Mouse (Mus musculus) erythroblast, adult 5-6 weeks (primary cell): ENCODE measurements around the gene Sstr3. TPM values are rescaled to one million over a fixed set of nuclear protein-coding genes. Genes with fewer than 3 reads are reported as not detected.

Experiments
- ATAC-seq: replicated peaks from 2 replicates; pipeline ENCODE4 v1.8.0; 2016; ENCODE audit warnings: moderate number of reproducible peaks, mild to moderate bottlenecking, moderate TSS enrichment, inconsistent platforms; ENCODE audit not compliant: poor library complexity, low FRiP score, severe bottlenecking
- total RNA-seq, 2 experiments: library from RNA; stranded (forward) in 1 of 2; stranded (reverse) in 1 of 2; fragments of 150-400 nt in 1 of 2; fragments of 200-764, 138-1000 nt in 1 of 2; gene quantifications; 2 replicates each; pipeline versions ENCODE4 v1.2.3 to v1.2.4; 2015 to 2017; ENCODE audit warnings: low replicate concordance in 2 of 2

Gene Sstr3
- total RNA-seq, 2 experiments from 2014 or later, result not detected

DNA sequence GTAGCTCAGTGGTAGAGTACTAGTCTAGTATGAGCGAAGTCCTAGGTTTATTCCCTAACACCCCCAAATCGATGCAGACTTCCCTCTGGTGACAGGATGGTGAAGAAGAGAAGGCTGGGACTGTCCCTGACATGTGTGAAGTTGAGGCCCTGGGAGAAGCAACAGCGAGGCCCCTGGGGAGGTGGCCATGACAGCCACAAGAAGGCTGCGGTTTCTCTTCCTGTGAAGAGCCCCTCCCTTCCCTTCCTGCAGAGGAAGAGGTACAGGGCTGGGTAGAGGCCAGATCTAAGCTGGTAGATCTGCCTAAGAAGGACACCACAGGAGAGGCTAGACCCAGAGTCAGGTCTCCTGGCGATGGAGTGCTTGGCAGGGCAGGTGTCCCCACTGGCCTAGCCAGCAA lies 19.5 kb upstream of the Sstr3 start:
- peak; percentile 44; the same call in 1 of the 2 replicates for ATAC-seq

DNA sequence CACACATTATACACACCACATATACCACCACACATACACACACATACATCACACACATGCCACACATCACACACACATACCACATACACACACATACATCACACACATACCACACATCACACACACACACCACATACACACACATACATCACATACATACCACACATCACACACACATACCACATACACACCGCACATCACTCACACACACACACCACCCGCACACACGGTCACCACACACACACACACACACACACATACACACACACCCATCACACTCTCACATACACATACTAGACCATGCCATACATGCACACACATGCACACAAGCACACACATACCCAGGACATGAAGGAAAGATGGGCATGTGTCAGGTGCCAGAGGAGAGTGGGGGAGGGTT lies 18.9 kb upstream of the Sstr3 start:
- no peak for ATAC-seq

DNA sequence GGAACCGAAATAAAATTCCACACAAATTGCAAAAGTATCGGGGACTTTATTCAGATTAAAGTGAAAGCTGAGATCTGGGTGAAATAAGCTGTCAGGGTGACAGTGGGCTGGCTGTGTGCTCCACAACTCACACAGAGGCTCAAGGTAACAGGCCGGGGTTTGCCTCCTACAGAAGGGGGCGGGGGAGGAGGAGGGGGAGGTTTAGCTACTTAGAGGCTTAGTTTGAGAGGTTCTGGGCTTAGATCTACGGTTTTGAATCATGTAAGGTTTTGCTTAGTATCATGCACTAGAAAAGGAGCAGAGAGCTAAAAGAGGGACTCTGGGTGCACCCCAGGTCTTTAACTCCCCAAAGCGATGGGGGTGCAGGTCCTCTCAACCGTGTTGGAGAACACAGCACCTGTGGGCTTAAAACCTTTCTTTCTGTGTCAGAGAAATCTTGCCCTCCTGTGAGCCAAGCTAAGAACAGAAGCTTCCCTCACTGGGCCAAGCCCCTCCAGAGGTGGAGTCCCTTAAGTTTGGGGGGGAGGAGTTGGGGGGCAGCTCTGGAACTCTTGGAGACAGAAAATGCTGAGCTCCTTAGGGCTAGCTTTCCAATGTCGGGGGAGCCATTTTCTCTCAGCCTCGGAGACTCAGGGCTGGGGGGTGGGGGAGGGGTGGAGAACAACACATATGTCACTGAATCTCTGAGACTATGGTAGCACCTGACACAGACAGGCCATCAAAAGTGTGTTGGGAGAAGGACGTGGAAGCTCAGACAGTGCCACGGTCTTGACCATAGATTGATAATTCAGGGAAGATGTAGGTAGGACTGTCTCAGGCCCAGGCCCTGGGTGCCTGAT lies 14.9 kb upstream of the Sstr3 start:
- no peak for ATAC-seq

- no peak for ATAC-seq
Observed at GRCm38 (mm10) chr15:78557693-78558535, 13.4 kb upstream of the Sstr3 start.

DNA sequence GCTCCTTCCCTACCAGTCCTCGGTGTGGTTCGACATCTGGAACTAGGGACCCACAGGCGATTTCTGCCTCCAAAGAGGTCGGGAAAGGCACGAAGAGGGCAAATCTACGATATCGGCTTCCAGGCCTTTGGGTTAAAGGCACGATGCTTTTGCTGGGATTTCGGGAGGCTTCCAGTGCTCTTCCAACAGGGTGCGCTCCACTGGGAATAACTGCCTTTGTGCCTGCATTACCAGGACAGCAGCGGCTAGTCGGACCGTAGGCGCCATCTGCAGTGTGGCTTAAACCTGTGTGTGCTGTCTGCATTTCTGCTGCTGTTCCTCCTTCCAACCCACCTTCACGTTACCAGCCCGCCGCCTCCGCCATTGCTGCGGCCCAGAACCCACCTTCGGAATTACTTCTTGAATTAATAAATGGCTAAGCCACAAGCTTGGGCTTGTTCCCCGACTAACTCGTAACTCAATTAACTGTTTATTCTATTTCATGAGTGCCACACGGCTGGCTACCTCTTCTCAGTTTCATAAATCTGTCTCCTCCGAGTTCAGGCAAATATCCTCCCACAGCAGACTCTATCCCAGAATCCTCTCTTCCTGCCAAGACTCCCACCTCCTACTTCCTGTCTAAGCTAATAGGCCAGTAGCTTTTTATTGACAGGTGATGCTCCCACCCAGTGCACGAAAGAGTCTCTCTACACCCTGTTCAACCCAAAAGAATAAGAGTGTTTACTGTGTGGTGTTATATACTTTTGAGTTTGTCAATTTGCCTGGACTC lies 10.2 kb upstream of the Sstr3 start:
- ATAC-seq, result no peak

DNA sequence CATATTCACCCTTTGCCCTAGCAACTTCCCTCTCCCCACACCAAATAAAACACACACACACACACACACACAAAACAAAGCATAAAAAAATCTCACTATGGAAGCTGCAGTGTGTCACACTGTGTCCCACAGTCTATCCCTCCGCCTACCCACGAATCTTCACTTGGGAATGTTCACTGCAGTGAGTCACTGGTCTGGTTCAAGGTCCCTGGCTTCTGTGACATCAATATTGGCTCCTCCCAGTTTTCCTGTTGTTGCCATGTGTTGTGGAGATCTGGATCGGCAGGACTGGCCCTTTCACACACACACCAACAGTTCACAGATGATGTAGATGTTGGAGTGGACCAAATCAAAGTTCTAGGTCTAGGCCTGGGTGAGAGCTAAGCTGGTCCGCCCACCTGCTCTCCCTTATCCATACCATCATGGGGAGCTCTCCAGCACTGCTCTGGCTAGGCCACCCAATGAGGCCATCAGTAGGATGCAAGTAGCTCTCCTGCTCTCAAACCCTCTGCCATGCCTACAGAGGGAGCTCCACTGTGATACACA lies 4.8 kb upstream of the Sstr3 start:
- no peak for ATAC-seq

- ATAC-seq, result no peak
Observed at GRCm38 (mm10) chr15:78548711-78549110, 4.2 kb upstream of the Sstr3 start.

- ATAC-seq, result no peak
Observed at GRCm38 (mm10) chr15:78548336-78548665, 3.8 kb upstream of the Sstr3 start.

- no peak for ATAC-seq
Observed at GRCm38 (mm10) chr15:78547415-78548335, 3.2 kb upstream of the Sstr3 start.

GRCm38 (mm10) chr15:78546060-78546459 lies 1.6 kb upstream of the Sstr3 start:
- no peak for ATAC-seq

DNA sequence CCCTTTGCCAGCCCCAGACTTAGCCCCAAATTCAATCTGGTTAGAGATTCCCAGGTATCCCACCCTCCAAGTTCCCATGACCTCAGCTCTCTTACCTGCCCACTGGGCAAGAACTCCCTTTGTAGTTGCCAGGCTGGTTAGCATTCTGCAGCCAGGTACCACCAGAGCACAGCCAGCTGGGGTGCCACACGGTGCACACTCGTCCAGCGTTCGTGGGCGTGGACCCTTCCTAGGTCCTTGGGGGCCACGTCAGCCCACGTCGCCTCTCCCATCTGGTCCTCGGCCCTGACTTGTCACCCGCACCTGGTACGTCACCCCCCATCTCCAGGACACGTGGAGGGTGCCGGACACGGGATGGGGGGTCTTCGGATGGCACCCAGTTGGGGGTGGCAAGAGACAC lies 444 bp downstream of the Sstr3 start:
- no peak for ATAC-seq

- ATAC-seq, result no peak
Observed at GRCm38 (mm10) chr15:78542767-78543303, 1.6 kb downstream of the Sstr3 start.

DNA sequence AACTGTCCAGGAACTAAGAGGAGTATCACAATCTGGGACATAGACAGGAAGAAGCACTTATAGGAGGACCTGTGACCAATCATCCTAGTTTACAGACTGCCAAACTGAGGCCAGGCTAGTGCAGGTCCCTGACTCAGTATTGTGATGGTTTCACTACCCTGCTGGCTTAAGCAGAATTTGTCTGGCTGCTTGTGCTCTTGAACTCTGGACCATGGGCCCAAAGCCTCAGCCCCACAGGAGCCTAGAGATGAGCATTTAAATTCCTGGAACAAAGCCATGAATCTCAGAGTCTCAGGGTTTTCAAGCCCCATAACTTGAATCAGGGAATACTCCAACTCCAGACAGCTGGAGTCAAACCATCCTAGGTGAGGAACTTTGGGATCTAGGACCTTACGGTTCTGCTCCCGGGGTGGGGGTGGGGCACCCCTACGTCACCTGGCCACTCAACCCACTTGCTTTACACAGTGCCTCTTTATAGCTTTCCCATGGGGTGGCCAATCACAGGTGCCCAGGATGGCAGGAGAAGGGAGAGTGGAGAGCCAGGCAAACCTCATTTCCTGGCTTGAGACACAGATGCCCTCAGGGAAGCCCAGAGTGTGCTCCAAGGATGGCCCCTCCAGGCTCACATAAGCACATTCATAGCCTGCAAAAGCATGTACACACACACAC lies 2.3 kb downstream of the Sstr3 start:
- no peak for ATAC-seq

- no peak for ATAC-seq
Observed at GRCm38 (mm10) chr15:78541606-78542005, 2.9 kb downstream of the Sstr3 start.

- no peak for ATAC-seq
Observed at GRCm38 (mm10) chr15:78541036-78541435, 3.4 kb downstream of the Sstr3 start.

DNA sequence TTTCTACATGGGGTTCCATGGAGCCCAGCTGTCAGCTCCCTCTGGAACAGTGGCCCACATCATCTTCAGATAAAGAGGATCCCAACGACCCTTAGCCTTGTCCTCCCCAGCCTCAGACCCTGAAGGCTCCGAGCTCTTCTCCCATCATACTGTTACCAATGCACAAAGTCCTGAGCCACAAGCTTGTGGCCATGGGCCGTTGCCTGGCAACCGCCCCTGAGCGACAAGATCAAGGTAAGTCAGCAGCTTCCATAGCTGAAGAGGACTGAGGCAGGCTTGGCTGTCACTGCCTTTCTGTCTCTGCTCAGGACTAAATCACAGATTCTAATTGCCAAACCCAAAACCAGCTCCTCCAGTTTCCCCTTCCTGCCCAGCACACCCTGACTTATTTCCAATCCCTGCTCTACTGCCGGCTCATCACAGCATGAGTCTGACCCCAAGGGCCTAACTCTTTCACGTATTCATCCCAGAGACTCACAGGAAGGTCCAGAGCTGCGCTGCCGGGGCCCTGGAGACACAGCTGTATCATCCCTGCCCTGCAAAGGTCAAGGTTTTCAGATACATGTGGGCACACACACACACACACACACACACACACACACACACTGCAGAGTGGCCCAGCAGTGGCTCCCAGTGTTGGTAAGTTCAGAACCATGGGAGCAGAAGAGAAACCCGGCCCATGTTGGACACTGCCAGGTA lies 8.6 kb downstream of the Sstr3 start:
- ATAC-seq, result no peak

- ATAC-seq, result no peak
Observed at GRCm38 (mm10) chr15:78533346-78533835, 11.1 kb downstream of the Sstr3 start.
